Mouse (Mus musculus) retina, postnatal 7 days (tissue): Measurements from ENCODE around the gene Vav3.

Experiments
- DNase-seq: peaks from one replicate; pipeline ENCODE4 v3.0.0-alpha.2; 2012; ENCODE audit warnings: low read depth, low spot score

Gene Vav3

GRCm38 (mm10) chr3:109499861-109500456 lies 159.5 kb downstream of the Vav3 start:
- DNase-seq, result no peak

- DNase-seq, result no peak
These were observed 169.3 kb downstream of the Vav3 start for GRCm38 (mm10) chr3:109509784-109510183.

- DNase-seq, result no peak
These were observed 171.4 kb downstream of the Vav3 start for GRCm38 (mm10) chr3:109511849-109512248.

GRCm38 (mm10) chr3:109515479-109515878 lies 175.0 kb downstream of the Vav3 start:
- no peak for DNase-seq

- no peak for DNase-seq
These were observed 175.9 kb downstream of the Vav3 start for GRCm38 (mm10) chr3:109516372-109516771.

- no peak for DNase-seq
These were observed 181.7 kb downstream of the Vav3 start for GRCm38 (mm10) chr3:109522115-109522514.

GRCm38 (mm10) chr3:109525825-109526224 lies 185.4 kb downstream of the Vav3 start:
- DNase-seq, result no peak

GRCm38 (mm10) chr3:109526246-109526645 lies 185.8 kb downstream of the Vav3 start:
- DNase-seq, result peak; percentile 72

- no peak for DNase-seq
These were observed 186.2 kb downstream of the Vav3 start for GRCm38 (mm10) chr3:109526651-109527050.

GRCm38 (mm10) chr3:109528688-109529087 lies 188.2 kb downstream of the Vav3 start:
- DNase-seq, result no peak

GRCm38 (mm10) chr3:109537686-109538085 lies 197.2 kb downstream of the Vav3 start:
- no peak for DNase-seq

GRCm38 (mm10) chr3:109540009-109540408 lies 199.6 kb downstream of the Vav3 start:
- no peak for DNase-seq

GRCm38 (mm10) chr3:109544476-109545221 lies 204.2 kb downstream of the Vav3 start:
- no peak for DNase-seq

GRCm38 (mm10) chr3:109557329-109557728 lies 216.9 kb downstream of the Vav3 start:
- no peak for DNase-seq

GRCm38 (mm10) chr3:109561295-109561694 lies 220.8 kb downstream of the Vav3 start:
- no peak for DNase-seq

- no peak for DNase-seq
These were observed 221.3 kb downstream of the Vav3 start for GRCm38 (mm10) chr3:109561776-109562175.

GRCm38 (mm10) chr3:109562268-109562667 lies 221.8 kb downstream of the Vav3 start:
- no peak for DNase-seq

- DNase-seq, result no peak
These were observed 224.0 kb downstream of the Vav3 start for GRCm38 (mm10) chr3:109564443-109564842.

- DNase-seq, result no peak
These were observed 228.3 kb downstream of the Vav3 start for GRCm38 (mm10) chr3:109568542-109569265.

- DNase-seq, result no peak
These were observed 231.0 kb downstream of the Vav3 start for GRCm38 (mm10) chr3:109571483-109571882.

GRCm38 (mm10) chr3:109572871-109573270 lies 232.4 kb downstream of the Vav3 start:
- no peak for DNase-seq

GRCm38 (mm10) chr3:109573549-109574146 lies 233.2 kb downstream of the Vav3 start:
- no peak for DNase-seq
